Mouse (Mus musculus) kidney, postnatal 4 days (tissue): ENCODE results near the gene Pp2d1.
A peak's percentile ranks its signal among the peaks of the same experiment; 100 is the strongest.

Experiments used
- DNase-seq, 2 experiments: peaks; one replicate each; pipeline ENCODE4 v3.0.0; 2021; ENCODE audit warnings: mixed read lengths in 2 of 2

The Pp2d1 gene

GRCm38 (mm10) chr17:53478066-53478857, 61.0 kb downstream of the Pp2d1 start:
- DNase-seq = no peak

GRCm38 (mm10) chr17:53468697-53469096, 70.6 kb downstream of the Pp2d1 start:
- DNase-seq = no peak

DNA sequence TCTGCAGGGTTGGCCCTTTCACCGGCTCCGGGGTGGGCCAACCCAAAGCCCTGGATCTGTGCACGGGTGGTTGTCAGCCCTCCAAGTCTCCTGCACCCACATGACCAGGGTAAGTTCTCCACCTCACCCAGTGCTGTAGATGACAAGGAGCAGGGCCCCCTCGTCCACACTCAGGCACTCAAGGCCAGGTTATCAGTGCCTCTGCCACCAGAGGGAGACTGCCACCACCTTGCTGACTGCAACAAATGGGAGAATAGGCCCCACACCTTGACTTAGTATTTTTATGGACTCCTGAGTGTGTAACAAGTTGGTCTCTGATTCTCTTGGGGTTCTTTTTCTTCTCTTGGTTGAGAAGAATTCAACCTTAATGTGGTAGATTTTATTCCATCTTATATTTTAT, 73.7 kb downstream of the Pp2d1 start:
- DNase-seq = peak; percentile 24 to 34

- DNase-seq = no peak
Observed at GRCm38 (mm10) chr17:53463496-53463840, 75.8 kb downstream of the Pp2d1 start.

- DNase-seq = peak; percentile 93 to 94
Observed at GRCm38 (mm10) chr17:53462603-53463495, 76.4 kb downstream of the Pp2d1 start, which contains the start of gene Efhb. TSS of gene Efhb (minus strand) at chr17:53463321.
